Mouse (Mus musculus) megakaryocyte, embryonic 14.5 days (primary cell): Measurements from ENCODE around the gene Pomc. TPM values are rescaled to one million over a fixed set of nuclear protein-coding genes. Genes with fewer than 3 reads are reported as not detected.

Experiments used
- H3K27me3 ChIP-seq: replicated peaks from 2 replicates; pipeline ENCODE3; 2012; ENCODE audit warnings: inconsistent platforms
- H3K36me3 ChIP-seq: replicated peaks from 2 replicates; pipeline ENCODE3; 2012; ENCODE audit warnings: low read length, inconsistent platforms, mixed read lengths
- H3K4me1 ChIP-seq: 2 replicates; pipeline ENCODE4 v1.6.1; 2012; ENCODE audit warnings: inconsistent platforms
- H3K4me3 ChIP-seq: replicated peaks from 2 replicates; pipeline ENCODE3; 2012; ENCODE audit warnings: moderate library complexity, mild to moderate bottlenecking, inconsistent platforms
- H3K9me3 ChIP-seq: 2 replicates; pipeline ENCODE4 v1.6.1; 2012; ENCODE audit warnings: inconsistent platforms
- FLI1 ChIP-seq: IDR thresholded peaks from 2 replicates; pipeline ENCODE4 v1.6.1; 2012; ENCODE audit warnings: low read length, inconsistent platforms, mixed read lengths
- GATA1 ChIP-seq: IDR thresholded peaks from 3 replicates; pipeline ENCODE4 v1.6.1; 2012; ENCODE audit warnings: mixed read lengths, low read length, inconsistent platforms, borderline replicate concordance
- polyA plus RNA-seq: library from polyadenylated mRNA; stranded (reverse); fragments of >175 nt; gene quantifications from 2 replicates; pipeline ENCODE4 v1.2.3, GENCODE M21; 2012; ENCODE audit warnings: low replicate concordance; ENCODE audit not compliant: insufficient read depth

Gene Pomc
- polyA plus RNA-seq, 1 experiment = 0.31 TPM

GRCm38 (mm10) chr12:3996749-3997148 lies 42.0 kb downstream of the Pomc start:
- Histone ChIP-seq H3K27me3 (peaks cover 24% of the 10 kb centered on the region), H3K4me3 (no peak overlapping the region), H3K36me3 (no peaks in the 10 kb centered on the region)

GRCm38 (mm10) chr12:4000406-4000805 lies 45.7 kb downstream of the Pomc start:
- TF ChIP-seq GATA1 (no peak), FLI1 (no peak)
- H3K9me3 ChIP-seq = no peaks in the 10 kb centered on the region
- H3K36me3 ChIP-seq = no peaks in the 10 kb centered on the region
- H3K27me3 ChIP-seq = peaks cover 20% of the 10 kb centered on the region
- H3K4me3 ChIP-seq = no peak overlapping the region
- no peaks in the 10 kb centered on the region for H3K4me1 ChIP-seq

More at GRCm38 (mm10) chr12:3996749-3997148, 42.0 kb downstream of the Pomc start:
- H3K9me3 ChIP-seq = no peaks in the 10 kb centered on the region
- no peaks in the 10 kb centered on the region for H3K4me1 ChIP-seq
- no peak for TF ChIP-seq FLI1
- no peak for TF ChIP-seq GATA1

GRCm38 (mm10) chr12:4004648-4005047 lies 49.9 kb downstream of the Pomc start:
- peaks cover 33% of the 10 kb centered on the region for H3K27me3 ChIP-seq
- H3K4me3 ChIP-seq = no peak overlapping the region
- TF ChIP-seq GATA1 (no peak), FLI1 (no peak)
- H3K9me3 ChIP-seq = no peaks in the 10 kb centered on the region
- no peaks in the 10 kb centered on the region for H3K36me3 ChIP-seq
- H3K4me1 ChIP-seq = no peaks in the 10 kb centered on the region

GRCm38 (mm10) chr12:4006079-4006478 lies 51.3 kb downstream of the Pomc start:
- TF ChIP-seq FLI1 (no peak), GATA1 (no peak)
- H3K27me3 ChIP-seq = peaks cover 36% of the 10 kb centered on the region
- no peaks in the 10 kb centered on the region for H3K9me3 ChIP-seq
- H3K36me3 ChIP-seq = no peaks in the 10 kb centered on the region
- no peaks in the 10 kb centered on the region for H3K4me1 ChIP-seq
- H3K4me3 ChIP-seq = no peak overlapping the region

GRCm38 (mm10) chr12:4007181-4007580 lies 52.4 kb downstream of the Pomc start:
- TF ChIP-seq FLI1 = no peak
- no peak for TF ChIP-seq GATA1
- Histone ChIP-seq H3K27me3 (peaks cover 38% of the 10 kb centered on the region), H3K36me3 (no peaks in the 10 kb centered on the region), H3K4me3 (no peak overlapping the region), H3K4me1 (no peaks in the 10 kb centered on the region), H3K9me3 (no peaks in the 10 kb centered on the region)

- TF ChIP-seq FLI1 = no peak
- no peak for TF ChIP-seq GATA1
- Histone ChIP-seq H3K36me3 (no peaks in the 10 kb centered on the region), H3K4me1 (no peaks in the 10 kb centered on the region), H3K9me3 (no peaks in the 10 kb centered on the region), H3K27me3 (peaks cover 39% of the 10 kb centered on the region), H3K4me3 (no peak overlapping the region)
Observed at GRCm38 (mm10) chr12:4007766-4008165, 53.0 kb downstream of the Pomc start.

- Histone ChIP-seq H3K27me3 (peaks cover 39% of the 10 kb centered on the region), H3K36me3 (no peaks in the 10 kb centered on the region), H3K9me3 (no peaks in the 10 kb centered on the region), H3K4me3 (no peak overlapping the region), H3K4me1 (no peaks in the 10 kb centered on the region)
- TF ChIP-seq GATA1 (no peak), FLI1 (no peak)
Observed at GRCm38 (mm10) chr12:4008731-4009130, 54.0 kb downstream of the Pomc start.

Other genes starting within 250 kb of the Pomc start
- 27.5 and 30.1 TPM in 2 replicates for gene Dnmt3a, start 148.9 kb upstream of the Pomc start, polyA plus RNA-seq
- 0.08 and 5.5 TPM in 2 replicates for gene Efr3b, start 84.0 kb downstream of the Pomc start, polyA plus RNA-seq
- gene Dnajc27, start 127.6 kb downstream of the Pomc start, polyA plus RNA-seq = 1.8 and 3.5 TPM in 2 replicates
- 0.89 and 2.8 TPM in 2 replicates for gene Adcy3, start 178.2 kb downstream of the Pomc start, polyA plus RNA-seq